Comparison of ENCODE assay signal across 16 mouse cellular contexts in genomic region chr4:140771091-140771490, GRCm38 (mm10). TPM values are rescaled to one million over a fixed set of nuclear protein-coding genes. Genes with fewer than 3 reads are reported as not detected.
A peak's percentile ranks its signal among the peaks of the same experiment; 100 is the strongest.
DNase-seq lines count a peak whose midpoint lies in the region; ATAC-seq and TF ChIP-seq lines count a peak whose summit lies in the region.
"Had no signal": no experiment of that assay in that cellular context is flagged by ENCODE, and none has a peak within 500 bp of the region (broad histone marks: within the 10 kb centered on the region; RNA-seq: fewer than 3 reads in every experiment).

No protein-coding gene starts in this region.

- H3K4me3 ChIP-seq in kidney, adult 2 months (ENCODE audit: insufficient read depth, low read depth, low read length): no peak overlapping the region
- H3K4me3 ChIP-seq in kidney, embryonic 15.5 days (replicated peaks): no peak overlapping the region
- H3K4me3 ChIP-seq in ES-Bruce4 (ENCODE audit: low read depth, low read length) (no peak overlapping the region), myocyte (peak overlapping the region; percentile 18)
- H3K4me3 ChIP-seq in liver, postnatal 0 days (ENCODE audit: low read depth, low read length): no peak overlapping the region

- 11% methylated on average over 4 of the region's 4 CpGs for WGBS in kidney, adult 2 months
- 16% methylated on average over 4 of the region's 4 CpGs for WGBS in kidney, embryonic 15.5 days
- 16% methylated on average over 4 of the region's 4 CpGs for WGBS in liver, postnatal 0 days (ENCODE audit: insufficient replicate concordance)

- no peak for TF ChIP-seq POLR2A in kidney, adult 2 months (IDR thresholded peaks at IDR 0.05; ENCODE audit: low read depth, low read length)
- no peak for TF ChIP-seq POLR2A in ES-Bruce4 (IDR thresholded peaks at IDR 0.05; ENCODE audit: insufficient read depth, low read length)
- TF ChIP-seq POLR2A in myocyte (IDR thresholded peaks at IDR 0.05; ENCODE audit: insufficient read length, low read depth): no peak

- no peaks in the 10 kb centered on the region; the same call in 1 of the 2 replicates for H3K4me1 ChIP-seq in kidney, adult 2 months (ENCODE audit: control insufficient read depth, insufficient read depth, low read length)
- peaks cover 25% of the 10 kb centered on the region for H3K4me1 ChIP-seq in kidney, embryonic 15.5 days
- H3K4me1 ChIP-seq in ES-Bruce4 (ENCODE audit: control insufficient read depth, insufficient read depth, low read length): peaks cover 10% of the 10 kb centered on the region
- H3K4me1 ChIP-seq in liver, postnatal 0 days (ENCODE audit: insufficient read depth): 0 out of 2 replicates have a peak, but pooled peaks cover 8% of the 10 kb centered on the region

- H3K27ac ChIP-seq in kidney, adult 2 months (ENCODE audit: insufficient read depth, low read depth, low read length): no peak overlapping the region
- no peak overlapping the region for H3K27ac ChIP-seq in kidney, embryonic 15.5 days
- H3K27ac ChIP-seq in ES-Bruce4 (ENCODE audit: insufficient read depth, low read length): no peak overlapping the region
- peak overlapping the region; percentile 39; the same call in 1 of the 2 replicates for H3K27ac ChIP-seq in liver, postnatal 0 days (ENCODE audit: low read depth)
- H3K27ac ChIP-seq: limb, embryonic 10.5 days had no signal

- H3K9ac ChIP-seq in kidney, embryonic 15.5 days: no peak overlapping the region
- H3K9ac ChIP-seq in ES-Bruce4 (ENCODE audit: low read depth, poor library complexity, severe bottlenecking): no peak overlapping the region
- no peak overlapping the region for H3K9ac ChIP-seq in liver, postnatal 0 days (replicated peaks)

- H3K4me2 ChIP-seq in kidney, embryonic 15.5 days: no peak overlapping the region
- peak overlapping the region; percentile 44 for H3K4me2 ChIP-seq in liver, postnatal 0 days (ENCODE audit: low read depth, low read length)
- peak overlapping the region; percentile 45 for H3K4me2 ChIP-seq in myocyte (ENCODE audit: low read depth)

- no peaks in the 10 kb centered on the region for H3K79me2 ChIP-seq in myocyte (ENCODE audit: control insufficient read depth, insufficient read depth)

- intact Hi-C loops in left cerebral cortex, postnatal 4 days (cut with DNase I): no loop called here

- H3K27me3 ChIP-seq in kidney, adult 2 months (replicated peaks; ENCODE audit: control insufficient read depth, insufficient read depth, low read length): no peaks in the 10 kb centered on the region
- no peaks in the 10 kb centered on the region for H3K27me3 ChIP-seq in kidney, embryonic 15.5 days
- no peaks in the 10 kb centered on the region for H3K27me3 ChIP-seq in ES-Bruce4 (ENCODE audit: control insufficient read depth, insufficient read depth, low read length, poor library complexity, severe bottlenecking)
- no peaks in the 10 kb centered on the region for H3K27me3 ChIP-seq in liver, postnatal 0 days (ENCODE audit: insufficient read depth, low read length)
- no peaks in the 10 kb centered on the region for H3K27me3 ChIP-seq in myocyte (ENCODE audit: control insufficient read depth, insufficient read depth, insufficient read length)

- no peaks in the 10 kb centered on the region for H3K36me3 ChIP-seq in kidney, adult 2 months (ENCODE audit: control insufficient read depth, insufficient read depth, low read length)
- H3K36me3 ChIP-seq in kidney, embryonic 15.5 days: no peaks in the 10 kb centered on the region
- no peaks in the 10 kb centered on the region for H3K36me3 ChIP-seq in ES-Bruce4 (ENCODE audit: control insufficient read depth, insufficient read depth, low read length, poor library complexity, severe bottlenecking)
- no peaks in the 10 kb centered on the region for H3K36me3 ChIP-seq in liver, postnatal 0 days (replicated peaks; ENCODE audit: insufficient read depth, low read length)
- H3K36me3 ChIP-seq in myocyte (ENCODE audit: control insufficient read depth, insufficient read depth): no peaks in the 10 kb centered on the region
- H3K36me3 ChIP-seq: limb, embryonic 10.5 days; midbrain, embryonic 10.5 days had no signal

- no peak for TF ChIP-seq CTCF in kidney, adult 2 months (conservative IDR thresholded peaks at IDR 0.05; ENCODE audit: insufficient read depth, insufficient read length, low read depth, low read length)
- TF ChIP-seq CTCF in ES-Bruce4 (IDR thresholded peaks at IDR 0.05; ENCODE audit: low read depth, low read length): no peak
- no peak for TF ChIP-seq CTCF in liver, postnatal 0 days (IDR thresholded peaks at IDR 0.05; ENCODE audit: low read depth)

- TF ChIP-seq EP300 in ES-Bruce4 (IDR thresholded peaks at IDR 0.05; ENCODE audit: insufficient read depth, low read depth, low read length): peak; percentile 66; the same call in 1 of the 2 replicates
- TF ChIP-seq EP300 in liver, postnatal 0 days (IDR thresholded peaks at IDR 0.05; ENCODE audit: low read depth): no peak

- ATAC-seq in kidney, embryonic 15.5 days (replicated peaks; ENCODE audit: low FRiP score): no peak
- ATAC-seq in liver, postnatal 0 days: no peak

- H3ac ChIP-seq in myocyte (ENCODE audit: control insufficient read depth, insufficient read length): no peak overlapping the region

- H3K9me3 ChIP-seq in kidney, embryonic 15.5 days (replicated peaks): no peaks in the 10 kb centered on the region
- H3K9me3 ChIP-seq in ES-Bruce4 (replicated peaks; ENCODE audit: control insufficient read depth, insufficient read depth, low read length, poor library complexity, severe bottlenecking): no peaks in the 10 kb centered on the region
- no peaks in the 10 kb centered on the region for H3K9me3 ChIP-seq in liver, postnatal 0 days (ENCODE audit: low read length)
- H3K9me3 ChIP-seq: limb, embryonic 10.5 days; midbrain, embryonic 10.5 days had no signal

- peak; percentile 11 for DNase-seq in kidney, adult 2 months
- DNase-seq in liver, postnatal 0 days: no peak
- no peak for DNase-seq in yolk sac, embryonic 10.5 days (ENCODE audit: low spot score)
- DNase-seq in left cerebral cortex, postnatal 4 days: no peak
- no peak for DNase-seq in layer of hippocampus, postnatal 14 days (ENCODE audit: low spot score in 2 of 2)
- DNase-seq: thymus, postnatal 25 days had no signal

TF ChIP-seq in myocyte, 11 proteins besides CTCF, POLR2A, EP300 and RAD21:
- no peak for TF ChIP-seq TCF12 (IDR thresholded peaks at IDR 0.05; ENCODE audit: insufficient read depth, poor library complexity, severe bottlenecking)
- TF ChIP-seq SRF (IDR thresholded peaks at IDR 0.05; ENCODE audit: control insufficient read depth, insufficient read length, low read depth): no peak
- TF ChIP-seq REST (IDR thresholded peaks at IDR 0.05; ENCODE audit: insufficient read depth, insufficient read length): no peak
- no peak for TF ChIP-seq CEBPB (IDR thresholded peaks at IDR 0.05; ENCODE audit: insufficient read depth, poor library complexity, severe bottlenecking)
- TF ChIP-seq TCF3 (IDR thresholded peaks at IDR 0.05; ENCODE audit: insufficient read length, low read depth): no peak
- no peak for TF ChIP-seq MYOD1 (IDR thresholded peaks at IDR 0.05; ENCODE audit: control insufficient read depth in 1 of 3, insufficient read length in 2 of 3, low read depth in 2 of 3)
- TF ChIP-seq E2F4 (IDR thresholded peaks at IDR 0.05; ENCODE audit: insufficient read depth): no peak
- no peak for TF ChIP-seq POLR2AphosphoS2 (IDR thresholded peaks at IDR 0.05; ENCODE audit: insufficient read length, low read depth)
- TF ChIP-seq USF1 (IDR thresholded peaks at IDR 0.05; ENCODE audit: low read depth): no peak

RNA-seq across cellular contexts. Expression of gene Padi4, which starts 2.9 kb away (rescaled TPM):
- 0.38 and 0.44 TPM in 2 replicates for polyA plus RNA-seq in kidney, adult 2 months (2012; rRNA removed)
- polyA plus RNA-seq in kidney, embryonic 15.5 days (2015; fragmentation: Nextera tagmentation; extraction: Ambion mirVana): 1.1 and 1.4 TPM in 2 replicates
- polyA plus RNA-seq in ES-Bruce4 (2011; ENCODE audit: insufficient read depth, insufficient read length, low read depth, missing spikeins): 2.2 and 2.3 TPM in 2 replicates
- 3.6 and 4.5 TPM in 2 replicates for polyA plus RNA-seq in liver, postnatal 0 days (2015; fragmentation: Nextera tagmentation; extraction: Ambion mirVana)
- 1.4 TPM for polyA plus RNA-seq in myocyte (2012; fragmentation: generic; extraction: Trizol)
- total RNA-seq in left cerebral cortex, postnatal 4 days (2021): not detected
- not detected for total RNA-seq in layer of hippocampus, postnatal 14 days (2021)

RNA-seq across cellular contexts. Expression of gene Padi6, which starts 28.6 kb away (rescaled TPM):
- polyA plus RNA-seq in kidney, adult 2 months (2012; rRNA removed): not detected in 2 replicates
- not detected in 2 replicates for polyA plus RNA-seq in kidney, embryonic 15.5 days (2015; fragmentation: Nextera tagmentation; extraction: Ambion mirVana)
- 0.29 TPM in 1 of 2 replicates, not detected in the other for polyA plus RNA-seq in ES-Bruce4 (2011; ENCODE audit: insufficient read depth, insufficient read length, low read depth, missing spikeins)
- polyA plus RNA-seq in liver, postnatal 0 days (2015; fragmentation: Nextera tagmentation; extraction: Ambion mirVana): not detected in 2 replicates
- polyA plus RNA-seq in myocyte (2012; fragmentation: generic; extraction: Trizol): 0.20 TPM
- total RNA-seq in left cerebral cortex, postnatal 4 days (2021): 1 to 10 TPM in 1 of 2 experiments, under 1 TPM in 1; 0.42 to 1.4 TPM
- under 1 TPM in 1 of 2 experiments, not detected in 1; 0.17 TPM for total RNA-seq in layer of hippocampus, postnatal 14 days (2021)
- total RNA-seq: gastrocnemius, postnatal 10 days had no signal
- polyA plus RNA-seq: heart, postnatal 0 days; limb, embryonic 10.5 days; small intestine, adult 2 months had no signal

RNA-seq across cellular contexts. Expression of gene Padi3, which starts 39.4 kb away (rescaled TPM):
- polyA plus RNA-seq in kidney, adult 2 months (2012; rRNA removed): 0.03 TPM in 2 replicates
- 0.05 and 0.08 TPM in 2 replicates for polyA plus RNA-seq in kidney, embryonic 15.5 days (2015; fragmentation: Nextera tagmentation; extraction: Ambion mirVana)
- polyA plus RNA-seq in ES-Bruce4 (2011; ENCODE audit: insufficient read depth, insufficient read length, low read depth, missing spikeins): 2.8 and 3.1 TPM in 2 replicates
- polyA plus RNA-seq in liver, postnatal 0 days (2015; fragmentation: Nextera tagmentation; extraction: Ambion mirVana): 0.06 and 0.11 TPM in 2 replicates
- 2.8 TPM for polyA plus RNA-seq in myocyte (2012; fragmentation: generic; extraction: Trizol)
- not detected for total RNA-seq in left cerebral cortex, postnatal 4 days (2021)
- not detected for total RNA-seq in layer of hippocampus, postnatal 14 days (2021)
- polyA plus RNA-seq: forebrain, embryonic 11.5 days; intestine, embryonic 14.5 days; small intestine, adult 2 months had no signal
